Mouse (Mus musculus) E14TG2a.4 (cell line): Measurements from ENCODE around the gene Olfr1395.
A peak's percentile ranks its signal among the peaks of the same experiment; 100 is the strongest.
"Not testable (repeated sequence)": the region's sequence is repeated elsewhere in the genome, so short reads cannot be mapped to it uniquely, and the experiment has no call there.

ENCODE experiments used
- H3K27me3 ChIP-seq: 2 replicates; pipeline ENCODE4 v1.6.1; 2014; ENCODE audit warnings: low read length, control low read depth; ENCODE audit not compliant: insufficient read depth
- H3K36me3 ChIP-seq: 2 replicates; pipeline ENCODE4 v1.6.1; 2014; ENCODE audit warnings: low read length, control low read depth; ENCODE audit not compliant: insufficient read depth
- H3K4me1 ChIP-seq: replicated peaks from 2 replicates; pipeline ENCODE4 v1.6.1; 2014; ENCODE audit warnings: low read depth, low read length, control low read depth
- H3K4me3 ChIP-seq: replicated peaks from 2 replicates; pipeline ENCODE4 v1.5.1; 2014; ENCODE audit warnings: mild to moderate bottlenecking, low read length
- H3K9me3 ChIP-seq: 2 replicates; pipeline ENCODE4 v1.6.1; 2014; ENCODE audit warnings: low read length, control low read depth
- CTCF ChIP-seq: conservative IDR thresholded peaks from 2 replicates; pipeline ENCODE4 v1.5.1; 2014; ENCODE audit warnings: low read length
- NANOG ChIP-seq: IDR thresholded peaks from 2 replicates; pipeline ENCODE4 v1.6.1; 2014; ENCODE audit warnings: borderline replicate concordance, low read length, mixed read lengths
- POU5F1 ChIP-seq: IDR thresholded peaks from 2 replicates; pipeline ENCODE4 v1.6.1; 2014; ENCODE audit warnings: low read length, borderline replicate concordance

The Olfr1395 gene

DNA sequence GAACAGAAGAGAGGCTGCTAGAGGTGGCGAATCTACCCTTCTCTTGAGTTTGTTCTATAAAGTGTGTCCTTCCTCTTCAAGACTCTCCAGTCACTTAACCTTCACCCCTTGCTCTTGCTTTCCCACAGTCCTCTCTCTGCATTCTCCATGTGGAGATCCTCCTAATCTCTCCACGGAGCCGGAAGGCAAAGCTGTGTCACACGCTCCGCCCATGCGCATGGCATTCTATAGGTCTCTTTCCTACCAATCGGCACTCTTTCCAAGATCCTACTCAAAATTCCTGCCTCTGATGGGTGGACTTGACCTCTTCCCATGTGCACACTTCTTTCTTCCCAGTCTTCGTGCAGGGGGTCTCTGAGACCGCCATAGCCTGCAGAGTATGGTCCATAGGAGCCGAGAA, 45.6 kb downstream of the Olfr1395 start:
- Histone ChIP-seq H3K9me3 (no peaks in the 10 kb centered on the region), H3K4me3 (peak overlapping the region; percentile 39), H3K27me3 (peaks cover 32% of the 10 kb centered on the region), H3K4me1 (peaks cover 11% of the 10 kb centered on the region), H3K36me3 (no peaks in the 10 kb centered on the region)
- TF ChIP-seq CTCF, result no peak
- TF ChIP-seq NANOG, result no peak
- no peak for TF ChIP-seq POU5F1

DNA sequence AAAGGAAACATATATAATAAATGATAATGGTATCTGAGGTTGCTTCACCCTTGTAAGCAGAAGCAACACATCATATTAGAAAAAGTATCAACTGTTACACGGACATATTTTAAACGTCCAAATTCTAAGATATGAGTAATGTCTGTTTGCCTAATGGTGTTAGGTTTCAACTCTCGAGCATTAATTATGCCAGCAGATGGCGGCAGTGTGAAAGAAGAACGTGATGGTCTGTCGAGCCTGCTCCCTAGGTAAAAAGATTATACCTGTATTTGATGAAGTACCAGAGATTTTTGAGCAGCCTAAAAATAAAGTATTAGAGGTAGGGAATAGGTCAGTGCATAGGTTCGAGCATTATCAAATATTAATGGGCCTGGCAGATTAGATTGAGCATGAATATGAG, 47.7 kb downstream of the Olfr1395 start:
- Histone ChIP-seq H3K36me3 (no peaks in the 10 kb centered on the region), H3K27me3 (peaks cover 21% of the 10 kb centered on the region), H3K4me1 (peaks cover 11% of the 10 kb centered on the region), H3K9me3 (peaks cover 6% of the 10 kb centered on the region; the same call in 1 of the 2 replicates), H3K4me3 (no peak overlapping the region)
- TF ChIP-seq NANOG (no peak), POU5F1 (no peak), CTCF (peak; percentile 17)

DNA sequence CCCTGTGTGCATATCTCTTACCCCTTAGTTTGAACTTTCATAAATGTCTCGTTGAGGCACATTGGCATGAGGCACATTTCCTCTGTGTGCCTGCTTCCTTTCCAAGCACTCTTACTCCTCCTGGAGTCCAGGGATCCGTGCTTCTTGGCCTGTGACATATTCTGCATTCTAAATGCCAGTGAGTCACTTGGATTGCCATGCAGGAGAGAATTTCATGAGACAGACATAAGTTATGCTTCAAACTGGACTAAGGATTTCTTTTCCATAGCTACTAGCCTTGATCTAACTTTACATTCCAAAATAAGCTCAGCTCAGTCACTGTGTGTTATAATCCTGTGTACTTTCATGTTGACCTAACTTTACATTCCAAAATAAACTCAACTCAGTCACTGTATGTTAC, 49.0 kb downstream of the Olfr1395 start:
- Histone ChIP-seq H3K27me3 (peaks cover 19% of the 10 kb centered on the region), H3K36me3 (no peaks in the 10 kb centered on the region), H3K9me3 (peaks cover 10% of the 10 kb centered on the region), H3K4me1 (peaks cover 15% of the 10 kb centered on the region), H3K4me3 (no peak overlapping the region)
- no peak for TF ChIP-seq NANOG
- TF ChIP-seq POU5F1, result no peak

DNA sequence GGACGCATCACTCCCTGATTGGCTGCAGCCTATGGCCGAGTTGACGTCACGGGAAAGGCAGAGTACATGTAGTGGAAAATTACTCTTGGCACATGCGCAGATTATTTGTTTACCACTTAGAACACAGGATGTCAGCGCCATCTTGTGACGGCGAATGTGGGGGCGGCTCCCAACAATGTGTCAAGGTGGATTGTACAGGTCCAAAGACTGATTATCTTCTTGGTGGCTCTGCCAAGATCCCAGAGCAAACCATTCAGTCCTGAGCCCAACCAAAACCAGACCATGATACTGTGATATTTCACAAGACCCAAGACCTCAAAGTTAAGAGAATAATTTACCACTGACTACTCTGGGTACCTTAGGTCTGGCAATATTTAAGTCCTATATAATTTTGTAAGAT, 52.7 kb downstream of the Olfr1395 start:
- peaks cover 40% of the 10 kb centered on the region for H3K9me3 ChIP-seq
- not testable (repeated sequence) for H3K4me3 ChIP-seq, H3K36me3 ChIP-seq, H3K4me1 ChIP-seq, H3K27me3 ChIP-seq

DNA sequence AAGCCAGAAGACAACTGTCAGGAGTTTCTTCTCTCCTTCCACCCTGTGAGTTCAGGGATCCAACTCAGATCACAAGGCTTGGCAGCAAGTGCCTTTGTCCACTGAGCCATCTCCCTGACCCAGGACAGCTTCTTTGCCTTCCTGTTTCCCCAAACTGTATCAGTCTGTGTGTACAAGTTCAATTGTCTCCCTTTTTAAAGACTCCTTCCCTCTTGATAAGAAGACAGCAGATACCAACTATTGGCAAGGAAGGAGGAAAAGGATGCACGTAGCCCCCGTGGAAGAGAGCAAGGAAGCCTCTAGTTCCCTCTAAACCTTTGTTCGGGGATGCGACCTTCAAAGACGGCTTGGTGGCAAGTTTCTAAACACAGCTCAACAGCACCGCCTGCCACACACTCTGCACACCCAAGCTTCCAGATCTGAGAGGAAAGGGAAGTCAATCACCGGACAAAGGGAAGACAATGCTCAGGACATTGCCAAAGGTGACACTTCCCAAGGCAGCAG, 53.8 kb downstream of the Olfr1395 start:
- 0 out of 2 replicates have a peak, but pooled peaks cover 4% of the 10 kb centered on the region for H3K36me3 ChIP-seq
- peaks cover 40% of the 10 kb centered on the region for H3K9me3 ChIP-seq
- H3K4me1 ChIP-seq, result peaks cover 6% of the 10 kb centered on the region
- no peak overlapping the region for H3K4me3 ChIP-seq
- TF ChIP-seq POU5F1 (no peak), NANOG (no peak), CTCF (no peak)
- H3K27me3 ChIP-seq, result no peaks in the 10 kb centered on the region
